Mouse (Mus musculus): ENCODE measurements around the gene Pecam1.

- TF ChIP-seq GATA1 (IDR thresholded peaks at IDR 0.05; ENCODE audit: borderline replicate concordance, low read length) = no peak
- TF ChIP-seq FLI1 (IDR thresholded peaks at IDR 0.05; ENCODE audit: low read length) = no peak
Observed at GRCm38 (mm10) chr11:106720379-106720778, 30.0 kb downstream of the Pecam1 start.

All from megakaryocyte, embryonic 14.5 days (primary cell).